Mouse (Mus musculus) forebrain, embryonic 12.5 days (tissue): ENCODE measurements at regions not wholly inside any gene's neighbourhood (a gene's known extent, or its start where the extent isn't known, plus 50 kb on each side); places are given as distances from the start of the nearest gene placed in this dataset.
"Not testable (repeated sequence)": the region's sequence is repeated elsewhere in the genome, so short reads cannot be mapped to it uniquely, and the experiment has no call there.

ENCODE experiments used
- ATAC-seq: fragments of 200-750 bp; cut with Nextera tagmentation; 2 replicates; pipeline ENCODE4 v1.8.0; 2017; ENCODE audit warnings: moderate TSS enrichment; ENCODE audit not compliant: low FRiP score
- H3K27ac ChIP-seq: fragments of 300-500 bp; sonication (generic); 2 replicates; pipeline ENCODE4 v1.5.1; 2016; ENCODE audit warnings: mild to moderate bottlenecking
- H3K27me3 ChIP-seq: fragments of 300-500 bp; sonication (generic); 2 replicates; pipeline ENCODE4 v1.6.1; 2016; ENCODE audit warnings: mild to moderate bottlenecking
- H3K36me3 ChIP-seq: fragments of 300-500 bp; sonication (generic); replicated peaks from 2 replicates; pipeline ENCODE4 v1.6.1; 2016; ENCODE audit warnings: mild to moderate bottlenecking
- H3K4me1 ChIP-seq: fragments of 300-500 bp; sonication (generic); 2 replicates; pipeline ENCODE4 v1.6.1; 2016
- H3K4me2 ChIP-seq: fragments of 300-500 bp; sonication (generic); 2 replicates; pipeline ENCODE4 v1.6.1; 2016; ENCODE audit warnings: mild to moderate bottlenecking, moderate library complexity
- H3K4me3 ChIP-seq: fragments of 300-500 bp; sonication (generic); replicated peaks from 2 replicates; pipeline ENCODE4 v1.5.1; 2016; ENCODE audit warnings: mild to moderate bottlenecking
- H3K9ac ChIP-seq: fragments of 300-500 bp; sonication (generic); 2 replicates; pipeline ENCODE4 v1.6.1; 2016; ENCODE audit warnings: mild to moderate bottlenecking
- H3K9me3 ChIP-seq: fragments of 300-500 bp; sonication (generic); 2 replicates; pipeline ENCODE4 v1.6.1; 2016
- WGBS: fragments of 180-500 bp; shearing (Covaris S2); methylation state at CpG from one replicate; pipeline ENCODE4 v1.1.7; 2016; 5-methylcytosine and 5-hydroxymethylcytosine counted together

DNA sequence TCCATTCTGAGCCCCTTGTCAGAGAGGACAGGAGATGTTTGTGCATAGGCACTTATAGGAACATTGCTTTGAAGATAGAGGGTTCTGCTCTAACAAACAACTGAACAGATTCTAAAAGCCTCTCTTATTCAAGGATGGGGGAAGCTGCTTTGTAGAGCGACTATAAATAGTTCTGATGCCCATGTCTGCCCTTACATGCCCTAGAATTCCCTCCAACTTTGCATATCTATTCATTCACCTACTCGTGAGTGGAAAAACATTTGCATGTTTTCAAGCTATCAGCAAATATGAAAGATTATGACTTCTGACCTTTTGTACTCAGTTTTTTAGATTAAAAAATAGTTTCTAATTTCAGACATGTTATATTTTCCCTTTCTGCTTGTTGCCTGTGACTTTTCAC lies 222.0 kb downstream of the Trib2 start:
- no peak overlapping the region for H3K4me3 ChIP-seq
- no peak overlapping the region for H3K9ac ChIP-seq
- no peak overlapping the region for H3K4me2 ChIP-seq
- no peaks in the 10 kb centered on the region for H3K36me3 ChIP-seq
- WGBS = 56% methylated on average over 2 of the region's 2 CpGs
- ATAC-seq = no peak
- H3K27me3 ChIP-seq = no peaks in the 10 kb centered on the region
- no peaks in the 10 kb centered on the region for H3K4me1 ChIP-seq
- no peaks in the 10 kb centered on the region for H3K9me3 ChIP-seq
- H3K27ac ChIP-seq = no peak overlapping the region

DNA sequence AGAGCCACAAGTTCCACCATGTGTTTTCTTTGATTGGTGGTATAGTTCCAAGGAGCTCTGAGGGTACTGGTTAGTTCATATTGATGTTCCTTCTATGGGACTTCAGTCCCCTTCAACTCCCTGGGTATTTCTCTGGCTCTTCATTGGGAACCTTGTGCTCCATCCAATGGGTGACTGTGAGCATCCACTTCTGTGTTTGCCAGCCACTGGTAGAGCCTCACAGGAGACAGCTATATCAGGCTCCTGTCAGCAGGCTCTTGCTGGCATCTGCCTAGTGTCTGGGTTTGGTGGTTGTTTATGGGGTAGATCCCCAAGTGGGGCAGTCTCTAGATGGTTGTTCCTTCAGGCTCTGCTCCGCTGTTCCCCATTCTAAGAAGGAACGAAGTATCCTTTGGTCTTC lies 228.9 kb downstream of the Trib2 start:
- 91% methylated on average over 2 of the region's 2 CpGs for WGBS
- not testable (repeated sequence) for H3K4me1 ChIP-seq, H3K36me3 ChIP-seq, H3K27me3 ChIP-seq, H3K27ac ChIP-seq, H3K9me3 ChIP-seq, H3K4me2 ChIP-seq, ATAC-seq, H3K4me3 ChIP-seq, H3K9ac ChIP-seq

DNA sequence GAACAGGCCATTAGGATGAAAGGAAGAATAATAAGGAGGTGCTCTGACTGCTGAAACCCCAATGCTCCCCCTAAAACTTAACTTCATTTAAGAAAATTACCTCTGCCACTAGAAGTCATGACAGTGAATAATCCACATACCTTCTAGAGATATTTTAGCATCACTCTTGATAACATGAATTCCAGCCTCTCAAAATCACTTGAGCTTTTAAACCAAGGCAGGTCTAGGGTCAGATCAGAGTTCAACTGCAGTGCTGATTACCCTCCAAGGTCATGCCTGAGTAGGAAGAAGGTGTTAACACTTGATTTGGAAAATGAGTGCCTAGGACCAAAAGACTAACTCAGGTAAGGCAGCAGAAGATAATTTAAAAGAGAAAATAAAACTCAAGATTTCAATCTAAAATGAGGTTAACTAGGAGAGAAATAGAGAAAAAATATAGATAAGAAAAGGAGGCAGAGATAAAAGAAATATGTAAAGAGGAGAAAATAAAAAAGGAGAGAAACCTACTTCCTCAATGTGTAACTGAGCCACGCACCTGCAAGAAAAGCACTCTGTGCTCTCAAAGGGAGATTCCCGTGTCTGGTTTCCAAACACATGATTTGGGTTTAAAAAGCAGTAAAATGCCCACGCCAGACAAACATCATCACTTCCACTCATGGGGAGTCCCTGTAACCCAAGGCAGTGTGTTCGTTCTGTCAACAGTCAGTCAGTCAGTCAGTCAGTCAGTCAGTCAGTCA lies 229.8 kb downstream of the Trib2 start:
- H3K27me3 ChIP-seq = no peaks in the 10 kb centered on the region
- H3K4me1 ChIP-seq = no peaks in the 10 kb centered on the region
- no peaks in the 10 kb centered on the region for H3K9me3 ChIP-seq
- H3K27ac ChIP-seq = no peak overlapping the region
- no peak overlapping the region for H3K4me3 ChIP-seq
- H3K4me2 ChIP-seq = no peak overlapping the region
- no peak for ATAC-seq
- H3K36me3 ChIP-seq = no peaks in the 10 kb centered on the region
- H3K9ac ChIP-seq = no peak overlapping the region
- WGBS = 87% methylated on average over 4 of the region's 4 CpGs

DNA sequence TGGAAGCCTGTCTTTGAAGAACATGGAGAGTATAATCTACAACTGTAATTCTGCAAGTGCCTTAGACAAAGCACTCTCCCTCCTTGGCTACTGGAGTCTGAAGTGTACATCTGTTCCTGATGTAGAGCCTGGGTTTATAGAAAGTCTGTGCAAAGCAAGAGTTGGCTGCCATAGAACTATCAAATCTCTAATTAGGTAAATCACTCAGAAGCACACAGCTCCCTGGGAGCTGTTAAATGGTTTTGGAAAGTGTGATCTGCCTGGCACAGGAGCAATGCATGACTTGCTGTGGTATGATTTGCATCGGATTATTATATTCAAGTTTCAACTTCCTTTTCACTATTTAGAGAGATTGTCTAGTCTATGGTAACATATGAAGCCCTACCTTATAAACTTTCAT lies 230.9 kb downstream of the Trib2 start:
- H3K27ac ChIP-seq = no peak overlapping the region
- no peak overlapping the region for H3K9ac ChIP-seq
- H3K36me3 ChIP-seq = no peaks in the 10 kb centered on the region
- no peak for ATAC-seq
- no peak overlapping the region for H3K4me2 ChIP-seq
- H3K9me3 ChIP-seq = no peaks in the 10 kb centered on the region
- no peak overlapping the region for H3K4me3 ChIP-seq
- WGBS = 97% methylated on average over 1 of the region's 1 CpGs
- no peaks in the 10 kb centered on the region for H3K4me1 ChIP-seq
- H3K27me3 ChIP-seq = no peaks in the 10 kb centered on the region

DNA sequence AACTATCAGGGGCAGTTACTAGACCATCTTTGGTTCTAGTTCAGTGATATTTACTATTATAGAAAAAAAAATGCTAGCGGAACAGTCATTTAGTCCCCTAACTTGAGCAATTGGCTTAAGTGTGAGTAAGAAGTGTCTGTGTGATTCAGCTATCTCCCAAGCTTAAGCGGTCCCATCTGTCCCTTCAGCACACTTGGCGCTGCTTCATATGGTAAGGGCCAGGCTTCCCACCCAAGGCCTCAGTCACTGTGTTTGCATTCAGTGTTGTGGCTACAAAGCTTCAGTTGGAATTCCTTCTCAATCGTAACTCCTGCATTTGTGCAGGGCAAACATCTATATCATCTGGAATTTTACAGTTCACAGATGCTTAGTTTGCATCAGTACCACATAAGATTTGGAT lies 232.0 kb downstream of the Trib2 start:
- Histone ChIP-seq H3K9ac (no peak overlapping the region), H3K9me3 (no peaks in the 10 kb centered on the region), H3K27ac (no peak overlapping the region), H3K36me3 (no peaks in the 10 kb centered on the region), H3K4me3 (no peak overlapping the region), H3K4me1 (no peaks in the 10 kb centered on the region), H3K4me2 (no peak overlapping the region), H3K27me3 (no peaks in the 10 kb centered on the region)
- ATAC-seq = no peak
- WGBS = 94% methylated on average over 4 of the region's 4 CpGs

DNA sequence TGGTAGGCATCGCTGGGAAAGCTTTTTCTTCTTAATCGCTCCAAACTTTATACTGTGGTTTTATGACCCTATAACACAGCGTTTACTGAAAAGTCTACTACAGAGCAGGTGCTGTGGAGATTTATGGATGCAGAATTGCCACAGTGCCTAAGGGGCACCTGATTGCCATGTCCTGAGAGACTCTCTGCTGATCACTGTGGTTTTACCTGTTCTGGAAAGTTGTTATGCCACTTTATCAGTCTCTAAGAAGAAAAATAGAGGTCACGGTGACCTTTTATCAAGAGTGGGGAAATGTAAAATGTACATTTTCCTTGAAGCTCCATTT lies 250.0 kb downstream of the Trib2 start:
- Histone ChIP-seq H3K9ac (no peak overlapping the region), H3K4me2 (no peak overlapping the region), H3K4me1 (peaks cover 7% of the 10 kb centered on the region), H3K9me3 (no peaks in the 10 kb centered on the region), H3K4me3 (no peak overlapping the region), H3K36me3 (no peaks in the 10 kb centered on the region), H3K27me3 (no peaks in the 10 kb centered on the region), H3K27ac (peak overlapping the region; percentile 89)
- 31% methylated on average over 4 of the region's 4 CpGs for WGBS
- ATAC-seq = no peak

DNA sequence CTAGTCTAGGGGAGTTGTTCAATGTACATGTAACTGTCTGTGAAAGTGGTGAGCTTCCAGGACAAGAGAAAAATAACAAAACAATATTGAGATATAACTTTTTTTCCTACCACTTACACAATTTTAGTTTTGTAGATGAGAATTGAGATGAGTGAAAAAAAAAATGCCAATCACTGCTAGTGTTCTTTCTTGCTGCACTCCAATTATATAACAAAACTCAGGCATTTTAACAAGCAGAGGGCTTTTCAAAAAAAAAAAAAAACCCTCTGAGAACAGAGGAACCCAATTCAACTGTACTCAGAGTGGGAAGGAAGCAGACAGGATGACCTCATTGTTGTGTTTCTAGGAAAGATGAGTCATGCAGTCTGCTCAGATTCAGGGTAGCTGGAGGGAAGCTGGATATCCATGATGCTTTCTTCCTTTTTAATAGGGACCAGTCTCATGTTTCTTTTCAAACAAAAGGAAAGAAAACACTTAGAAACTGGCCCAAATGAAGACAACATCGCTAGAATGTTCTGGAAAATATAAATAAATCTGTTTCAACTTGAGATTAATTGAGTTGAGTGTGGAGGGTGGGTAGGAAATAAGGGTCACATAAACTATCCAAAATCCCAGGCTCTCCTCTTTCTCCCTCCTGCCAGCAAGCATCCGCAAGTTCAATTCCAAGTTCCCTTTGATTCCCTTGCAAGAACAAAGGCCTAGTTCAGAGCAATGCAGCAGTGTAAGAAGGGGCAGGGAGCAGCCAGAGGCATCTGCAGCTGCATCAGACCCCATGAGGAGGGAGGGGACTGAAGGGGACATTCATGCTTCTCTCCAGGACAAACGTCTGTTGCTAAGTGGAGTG lies 250.6 kb downstream of the Trib2 start:
- Histone ChIP-seq H3K4me1 (peaks cover 7% of the 10 kb centered on the region), H3K9ac (no peak overlapping the region), H3K36me3 (no peaks in the 10 kb centered on the region), H3K9me3 (no peaks in the 10 kb centered on the region), H3K27me3 (no peaks in the 10 kb centered on the region), H3K4me3 (no peak overlapping the region), H3K27ac (peak overlapping the region; percentile 89), H3K4me2 (no peak overlapping the region)
- 3% methylated on average over 3 of the region's 3 CpGs for WGBS
- ATAC-seq = peak; percentile 95

DNA sequence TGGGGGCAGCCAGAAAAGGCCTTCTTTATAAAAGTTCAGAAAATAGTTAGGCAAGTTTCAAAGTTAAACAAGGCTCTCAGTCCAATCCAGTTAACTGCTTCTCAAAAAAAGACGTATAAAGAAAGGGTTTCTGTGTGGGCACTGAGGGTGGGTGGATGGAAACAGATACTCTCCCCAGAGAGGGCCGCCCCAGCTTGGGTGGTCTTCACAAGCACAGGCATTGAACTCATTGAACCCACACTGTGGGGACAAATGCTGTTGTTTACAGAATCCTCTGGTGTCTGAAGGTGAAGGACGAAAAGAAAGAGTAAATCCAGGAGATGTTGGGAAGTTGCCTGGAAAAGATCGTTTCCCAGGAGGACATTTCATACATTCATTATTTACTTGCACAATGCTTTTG lies 253.9 kb downstream of the Trib2 start:
- WGBS = 42% methylated on average over 4 of the region's 4 CpGs
- H3K9me3 ChIP-seq = no peaks in the 10 kb centered on the region
- H3K27me3 ChIP-seq = no peaks in the 10 kb centered on the region
- no peak overlapping the region for H3K4me2 ChIP-seq
- no peak overlapping the region for H3K9ac ChIP-seq
- H3K27ac ChIP-seq = no peak overlapping the region
- no peak overlapping the region for H3K4me3 ChIP-seq
- ATAC-seq = no peak
- peaks cover 7% of the 10 kb centered on the region for H3K4me1 ChIP-seq
- no peaks in the 10 kb centered on the region for H3K36me3 ChIP-seq

DNA sequence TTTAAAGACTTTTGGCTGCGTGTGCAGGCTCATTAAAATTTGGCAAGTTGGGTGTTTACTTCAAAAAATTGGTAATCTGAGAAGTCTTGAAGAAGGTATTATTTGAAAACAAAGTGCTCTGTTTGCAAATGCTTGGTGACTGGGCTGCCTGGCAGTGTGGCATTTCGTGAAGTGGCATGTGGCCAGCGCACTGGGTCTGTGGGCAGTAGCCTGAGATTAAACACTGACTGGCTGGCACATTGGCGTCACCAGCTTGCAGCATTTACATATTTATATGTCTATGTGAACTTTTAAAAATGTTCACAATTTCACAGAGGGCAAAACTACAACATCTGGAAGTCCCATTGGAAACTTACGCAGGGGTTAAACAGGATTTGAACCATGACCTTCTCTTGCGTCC lies 261.3 kb downstream of the Trib2 start:
- Histone ChIP-seq H3K4me3 (no peak overlapping the region), H3K27ac (no peak overlapping the region), H3K9ac (no peak overlapping the region), H3K9me3 (no peaks in the 10 kb centered on the region), H3K36me3 (no peaks in the 10 kb centered on the region), H3K4me1 (no peaks in the 10 kb centered on the region), H3K27me3 (no peaks in the 10 kb centered on the region), H3K4me2 (no peak overlapping the region)
- WGBS = 88% methylated on average over 6 of the region's 6 CpGs
- ATAC-seq = no peak

DNA sequence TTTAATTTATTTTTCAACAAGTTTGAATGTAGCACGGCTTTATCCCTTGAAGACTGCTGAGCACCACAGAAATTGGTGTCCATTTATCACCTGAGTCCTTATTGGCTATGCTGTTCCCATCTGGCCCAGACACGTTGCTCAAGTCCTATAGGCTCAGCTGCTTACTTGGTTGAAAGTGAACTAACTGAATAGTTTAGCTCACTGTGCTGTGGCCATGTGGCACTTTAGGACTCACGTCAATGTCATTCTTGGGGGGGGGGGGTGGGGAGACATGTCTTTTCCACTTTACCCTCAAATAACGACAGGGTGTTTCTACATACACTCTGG lies 263.1 kb downstream of the Trib2 start:
- Histone ChIP-seq H3K36me3 (no peaks in the 10 kb centered on the region), H3K9me3 (no peaks in the 10 kb centered on the region), H3K27me3 (no peaks in the 10 kb centered on the region), H3K4me1 (no peaks in the 10 kb centered on the region), H3K4me2 (no peak overlapping the region), H3K27ac (no peak overlapping the region), H3K9ac (no peak overlapping the region), H3K4me3 (no peak overlapping the region)
- ATAC-seq = no peak
- WGBS = 66% methylated on average over 4 of the region's 4 CpGs

DNA sequence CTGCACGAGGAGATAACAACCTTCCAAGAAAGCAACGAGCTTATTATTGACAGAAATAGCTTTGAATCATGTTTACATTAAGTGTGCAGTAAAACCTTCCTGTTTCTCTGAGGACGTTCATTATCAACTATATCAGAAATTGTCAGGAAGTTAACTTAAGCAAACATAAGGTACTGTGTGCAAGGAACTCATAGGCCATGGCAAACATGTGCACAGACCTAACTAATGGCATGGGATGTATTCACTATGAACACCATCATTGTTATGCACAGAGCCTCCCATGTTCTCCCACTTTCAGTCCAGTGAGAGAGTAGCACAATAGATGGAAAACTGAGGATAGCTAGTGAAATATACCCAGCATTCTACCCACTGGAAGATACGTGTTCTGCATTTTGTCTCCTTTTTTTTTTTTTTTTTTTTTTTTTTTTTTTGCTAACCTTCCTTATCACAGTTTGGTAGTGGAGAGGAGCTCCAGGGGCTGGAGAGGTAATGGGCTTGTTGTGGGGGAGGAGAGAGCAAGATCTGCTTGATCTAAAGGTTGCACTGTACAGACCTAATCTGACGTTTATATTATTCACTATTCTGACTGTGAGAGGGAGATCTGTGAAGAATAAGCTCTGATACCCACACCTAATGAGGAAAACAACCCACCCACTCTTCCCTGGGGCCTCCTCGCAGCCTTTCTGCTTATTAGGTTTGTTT lies 263.6 kb downstream of the Trib2 start:
- H3K27me3 ChIP-seq = no peaks in the 10 kb centered on the region
- no peak overlapping the region for H3K4me2 ChIP-seq
- ATAC-seq = no peak
- no peaks in the 10 kb centered on the region for H3K9me3 ChIP-seq
- no peak overlapping the region for H3K9ac ChIP-seq
- 77% methylated on average over 6 of the region's 6 CpGs for WGBS
- no peaks in the 10 kb centered on the region for H3K4me1 ChIP-seq
- no peaks in the 10 kb centered on the region for H3K36me3 ChIP-seq
- H3K27ac ChIP-seq = no peak overlapping the region
- no peak overlapping the region for H3K4me3 ChIP-seq

DNA sequence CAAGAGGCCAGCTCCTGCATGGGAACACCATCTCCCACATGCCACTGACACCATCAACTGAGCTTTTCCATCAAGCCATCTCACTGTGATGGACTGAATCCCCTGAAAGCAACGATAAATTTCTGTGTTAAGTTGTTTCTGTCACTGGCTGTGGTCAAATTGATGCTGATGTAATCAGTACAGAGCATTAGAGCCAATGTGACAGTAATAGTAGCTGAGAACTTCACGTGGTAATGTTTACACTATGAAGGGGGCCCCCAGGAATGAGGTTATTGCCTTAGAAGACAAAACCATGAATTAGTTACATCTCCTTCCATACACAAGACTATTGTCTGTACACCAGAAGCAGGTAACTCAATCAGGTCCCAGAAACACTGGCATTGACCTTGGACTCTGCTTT lies 264.5 kb downstream of the Trib2 start:
- Histone ChIP-seq H3K27ac (no peak overlapping the region), H3K9ac (no peak overlapping the region), H3K9me3 (no peaks in the 10 kb centered on the region), H3K4me1 (no peaks in the 10 kb centered on the region), H3K4me2 (no peak overlapping the region), H3K36me3 (no peaks in the 10 kb centered on the region), H3K4me3 (no peak overlapping the region), H3K27me3 (no peaks in the 10 kb centered on the region)
- 82% methylated on average over 2 of the region's 2 CpGs for WGBS
- no peak for ATAC-seq
